Mouse (Mus musculus): ENCODE measurements around the gene Gpbar1. TPM values are rescaled to one million over a fixed set of nuclear protein-coding genes. Genes with fewer than 3 reads are reported as not detected.

Gene Gpbar1
- polyA plus RNA-seq, 1 experiment: not detected

GRCm38 (mm10) chr1:74256782-74257181 is 21.6 kb upstream of the Gpbar1 start:
- TF ChIP-seq MAX (IDR thresholded peaks at IDR 0.05): no peak
- no peak for TF ChIP-seq MYOD1 (IDR thresholded peaks at IDR 0.05; ENCODE audit: control insufficient read depth, insufficient read length, low read depth)
- no peak for TF ChIP-seq USF1 (IDR thresholded peaks at IDR 0.05; ENCODE audit: low read depth)
- no peak for TF ChIP-seq FOSL1 (IDR thresholded peaks at IDR 0.05; ENCODE audit: insufficient read depth, low read length, poor library complexity, severe bottlenecking)
- no peak for TF ChIP-seq MYOG (IDR thresholded peaks at IDR 0.05; ENCODE audit: control insufficient read depth, extremely low read depth, insufficient read length)
- TF ChIP-seq CEBPB (IDR thresholded peaks at IDR 0.05; ENCODE audit: low read depth): no peak
- no peak for TF ChIP-seq CTCF (IDR thresholded peaks at IDR 0.05; ENCODE audit: control insufficient read depth, insufficient read depth, insufficient read length)
- H3K79me3 ChIP-seq (ENCODE audit: low read depth): peaks cover 8% of the 10 kb centered on the region

GRCm38 (mm10) chr1:74262510-74262909 is 15.8 kb upstream of the Gpbar1 start:
- Histone ChIP-seq H3K36me3 (ENCODE audit: control insufficient read depth, insufficient read depth) (peaks cover 93% of the 10 kb centered on the region), H3K4me3 (ENCODE audit: insufficient read depth, poor library complexity, severe bottlenecking) (no peak overlapping the region), H3K79me2 (ENCODE audit: control insufficient read depth, insufficient read depth) (peaks cover 23% of the 10 kb centered on the region), H3ac (ENCODE audit: control insufficient read depth, insufficient read length, low read depth) (no peak overlapping the region), H3K79me3 (ENCODE audit: low read depth) (peaks cover 5% of the 10 kb centered on the region), H3K27me3 (ENCODE audit: control insufficient read depth, insufficient read depth, insufficient read length) (no peaks in the 10 kb centered on the region)
- TF ChIP-seq FOSL1 (IDR thresholded peaks at IDR 0.05; ENCODE audit: insufficient read depth, low read length, poor library complexity, severe bottlenecking) (no peak), MAX (IDR thresholded peaks at IDR 0.05) (no peak), MYOD1 (IDR thresholded peaks at IDR 0.05; ENCODE audit: control insufficient read depth, insufficient read length, low read depth) (no peak), USF1 (IDR thresholded peaks at IDR 0.05; ENCODE audit: low read depth) (no peak), CTCF (IDR thresholded peaks at IDR 0.05; ENCODE audit: control insufficient read depth, insufficient read depth, insufficient read length) (no peak), MYOG (IDR thresholded peaks at IDR 0.05; ENCODE audit: control insufficient read depth, extremely low read depth, insufficient read length) (no peak), CEBPB (IDR thresholded peaks at IDR 0.05; ENCODE audit: low read depth) (no peak)

More at GRCm38 (mm10) chr1:74256782-74257181, 21.6 kb upstream of the Gpbar1 start:
- H3K36me3 ChIP-seq (ENCODE audit: control insufficient read depth, insufficient read depth): peaks cover 88% of the 10 kb centered on the region
- H3K4me3 ChIP-seq (ENCODE audit: insufficient read depth, poor library complexity, severe bottlenecking): no peak overlapping the region
- H3ac ChIP-seq (ENCODE audit: control insufficient read depth, insufficient read length, low read depth): no peak overlapping the region
- no peaks in the 10 kb centered on the region for H3K27me3 ChIP-seq (ENCODE audit: control insufficient read depth, insufficient read depth, insufficient read length)
- H3K79me2 ChIP-seq (ENCODE audit: control insufficient read depth, insufficient read depth): peaks cover 36% of the 10 kb centered on the region

GRCm38 (mm10) chr1:74268750-74269149 is 9.6 kb upstream of the Gpbar1 start:
- Histone ChIP-seq H3K27me3 (ENCODE audit: control insufficient read depth, insufficient read depth, insufficient read length) (no peaks in the 10 kb centered on the region), H3K4me3 (ENCODE audit: insufficient read depth, poor library complexity, severe bottlenecking) (no peak overlapping the region), H3K36me3 (ENCODE audit: control insufficient read depth, insufficient read depth) (peaks cover 62% of the 10 kb centered on the region), H3K79me3 (ENCODE audit: low read depth) (no peaks in the 10 kb centered on the region), H3K79me2 (ENCODE audit: control insufficient read depth, insufficient read depth) (no peaks in the 10 kb centered on the region), H3ac (ENCODE audit: control insufficient read depth, insufficient read length, low read depth) (no peak overlapping the region)
- TF ChIP-seq CTCF (IDR thresholded peaks at IDR 0.05; ENCODE audit: control insufficient read depth, insufficient read depth, insufficient read length): no peak
- TF ChIP-seq MYOD1 (IDR thresholded peaks at IDR 0.05; ENCODE audit: control insufficient read depth, insufficient read length, low read depth): no peak
- TF ChIP-seq FOSL1 (IDR thresholded peaks at IDR 0.05; ENCODE audit: insufficient read depth, low read length, poor library complexity, severe bottlenecking): no peak
- no peak for TF ChIP-seq MAX (IDR thresholded peaks at IDR 0.05)
- TF ChIP-seq USF1 (IDR thresholded peaks at IDR 0.05; ENCODE audit: low read depth): no peak
- TF ChIP-seq MYOG (IDR thresholded peaks at IDR 0.05; ENCODE audit: control insufficient read depth, extremely low read depth, insufficient read length): no peak
- TF ChIP-seq CEBPB (IDR thresholded peaks at IDR 0.05; ENCODE audit: low read depth): no peak

- Histone ChIP-seq H3K79me3 (ENCODE audit: low read depth) (no peaks in the 10 kb centered on the region), H3K27me3 (ENCODE audit: control insufficient read depth, insufficient read depth, insufficient read length) (no peaks in the 10 kb centered on the region), H3K79me2 (ENCODE audit: control insufficient read depth, insufficient read depth) (no peaks in the 10 kb centered on the region), H3K4me3 (ENCODE audit: insufficient read depth, poor library complexity, severe bottlenecking) (no peak overlapping the region), H3ac (ENCODE audit: control insufficient read depth, insufficient read length, low read depth) (no peak overlapping the region), H3K36me3 (ENCODE audit: control insufficient read depth, insufficient read depth) (peaks cover 33% of the 10 kb centered on the region)
- no peak for TF ChIP-seq CEBPB (IDR thresholded peaks at IDR 0.05; ENCODE audit: low read depth)
These were observed 6.7 kb upstream of the Gpbar1 start for GRCm38 (mm10) chr1:74271659-74272058.

GRCm38 (mm10) chr1:74275015-74275414 is 3.3 kb upstream of the Gpbar1 start:
- Histone ChIP-seq H3ac (ENCODE audit: control insufficient read depth, insufficient read length, low read depth) (no peak overlapping the region), H3K4me3 (ENCODE audit: insufficient read depth, poor library complexity, severe bottlenecking) (no peak overlapping the region), H3K79me2 (ENCODE audit: control insufficient read depth, insufficient read depth) (no peaks in the 10 kb centered on the region), H3K27me3 (ENCODE audit: control insufficient read depth, insufficient read depth, insufficient read length) (no peaks in the 10 kb centered on the region), H3K79me3 (ENCODE audit: low read depth) (no peaks in the 10 kb centered on the region), H3K36me3 (ENCODE audit: control insufficient read depth, insufficient read depth) (peaks cover under 1% of the 10 kb centered on the region)
- TF ChIP-seq USF1 (IDR thresholded peaks at IDR 0.05; ENCODE audit: low read depth) (no peak), MAX (IDR thresholded peaks at IDR 0.05) (no peak), CTCF (IDR thresholded peaks at IDR 0.05; ENCODE audit: control insufficient read depth, insufficient read depth, insufficient read length) (no peak), CEBPB (IDR thresholded peaks at IDR 0.05; ENCODE audit: low read depth) (no peak), FOSL1 (IDR thresholded peaks at IDR 0.05; ENCODE audit: insufficient read depth, low read length, poor library complexity, severe bottlenecking) (no peak), MYOD1 (IDR thresholded peaks at IDR 0.05; ENCODE audit: control insufficient read depth, insufficient read length, low read depth) (no peak), MYOG (IDR thresholded peaks at IDR 0.05; ENCODE audit: control insufficient read depth, extremely low read depth, insufficient read length) (no peak)

GRCm38 (mm10) chr1:74277041-74277440 is 1.3 kb upstream of the Gpbar1 start:
- Histone ChIP-seq H3K36me3 (ENCODE audit: control insufficient read depth, insufficient read depth) (peaks cover 13% of the 10 kb centered on the region), H3K4me3 (ENCODE audit: insufficient read depth, poor library complexity, severe bottlenecking) (no peak overlapping the region), H3ac (ENCODE audit: control insufficient read depth, insufficient read length, low read depth) (no peak overlapping the region), H3K79me2 (ENCODE audit: control insufficient read depth, insufficient read depth) (no peaks in the 10 kb centered on the region), H3K79me3 (ENCODE audit: low read depth) (no peaks in the 10 kb centered on the region), H3K27me3 (ENCODE audit: control insufficient read depth, insufficient read depth, insufficient read length) (no peaks in the 10 kb centered on the region)
- no peak for TF ChIP-seq FOSL1 (IDR thresholded peaks at IDR 0.05; ENCODE audit: insufficient read depth, low read length, poor library complexity, severe bottlenecking)
- TF ChIP-seq MAX (IDR thresholded peaks at IDR 0.05): no peak
- TF ChIP-seq MYOG (IDR thresholded peaks at IDR 0.05; ENCODE audit: control insufficient read depth, extremely low read depth, insufficient read length): no peak
- TF ChIP-seq CEBPB (IDR thresholded peaks at IDR 0.05; ENCODE audit: low read depth): no peak

Measured in C2C12 (cell line).